ENCODE assay signal across 8 mouse cellular contexts in the genomic region with DNA sequence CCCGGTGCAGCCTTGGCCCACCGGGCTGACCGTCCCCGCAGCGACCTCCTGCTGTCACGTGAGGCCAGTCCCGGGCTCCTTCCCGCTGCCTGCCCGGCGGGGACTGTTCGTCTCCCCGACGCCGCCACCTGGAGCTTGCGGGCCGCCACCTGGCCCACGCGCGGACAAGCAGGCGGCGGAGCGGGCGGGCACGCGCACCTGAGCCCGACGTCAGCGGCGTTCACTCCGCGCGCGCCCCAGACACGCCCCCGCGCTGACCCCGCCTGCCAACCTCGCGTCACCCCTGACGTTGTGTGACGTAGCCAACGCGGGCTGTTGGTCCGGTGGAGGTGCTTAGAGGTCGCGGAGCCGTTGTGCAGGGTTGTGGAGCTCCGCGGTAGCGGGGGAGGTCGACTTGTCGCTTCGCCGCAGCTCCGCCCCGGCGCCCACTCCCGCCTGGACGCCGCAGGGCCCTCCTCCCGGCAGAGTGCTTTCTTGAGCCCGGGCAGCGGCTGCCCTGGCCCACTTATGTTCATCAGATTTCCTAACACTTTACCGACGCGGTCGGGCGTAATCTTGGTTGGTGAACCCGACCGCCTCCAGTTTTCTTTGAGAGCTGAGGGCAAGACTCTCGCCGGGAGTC. TPM values are rescaled to one million over a fixed set of nuclear protein-coding genes. Genes with fewer than 3 reads are reported as not detected.
DNase-seq lines count a peak whose midpoint lies in the region; ATAC-seq and TF ChIP-seq lines count a peak whose summit lies in the region.

A gene (minus strand): TSS at position 274 of the 622 bp plus-strand sequence.

- peak; percentile 92 for TF ChIP-seq POLR2A in olfactory bulb, adult 2 months (IDR thresholded peaks at IDR 0.05; ENCODE audit: insufficient read depth, low read depth, low read length)
- TF ChIP-seq POLR2A in thymus, adult 2 months (IDR thresholded peaks at IDR 0.05; ENCODE audit: control insufficient read depth, extremely low read depth, insufficient read depth, low read length, poor library complexity), result peak; percentile 99

- H3K27ac ChIP-seq in ES-E14 (ENCODE audit: insufficient read depth, low read depth, low read length, poor library complexity, severe bottlenecking), result peak within 1 kb of the TSS; percentile 41; the same call in 1 of the 2 replicates
- H3K27ac ChIP-seq in forebrain, embryonic 16.5 days (ENCODE audit: low read length), result peak within 1 kb of the TSS; percentile 92
- H3K27ac ChIP-seq in layer of hippocampus, adult 2 months, result peak within 1 kb of the TSS; percentile 98
- peak within 1 kb of the TSS; percentile 96 for H3K27ac ChIP-seq in lung, embryonic 14.5 days (ENCODE audit: low read depth)
- H3K27ac ChIP-seq in olfactory bulb, adult 2 months (ENCODE audit: insufficient read depth, low read depth, low read length), result peak within 1 kb of the TSS; percentile 87
- H3K27ac ChIP-seq in thymus, adult 2 months (ENCODE audit: control insufficient read depth, insufficient read depth, low read length), result peak within 1 kb of the TSS; percentile 89

- H3K4me1 ChIP-seq in ES-E14 (ENCODE audit: control insufficient read depth in 2 of 2, insufficient read depth in 2 of 2, low read length in 2 of 2, poor library complexity in 1 of 2), result peaks cover 2 to 14% of the 10 kb centered on the region in 2 experiments; a peak in 1 of 4 replicates
- peaks cover 61% of the 10 kb centered on the region for H3K4me1 ChIP-seq in forebrain, embryonic 16.5 days (replicated peaks; ENCODE audit: control insufficient read depth, insufficient read depth, low read length)
- H3K4me1 ChIP-seq in lung, embryonic 14.5 days (ENCODE audit: insufficient read depth), result peaks cover 33% of the 10 kb centered on the region
- peaks cover 17% of the 10 kb centered on the region for H3K4me1 ChIP-seq in olfactory bulb, adult 2 months (ENCODE audit: control insufficient read depth, insufficient read depth, low read length)
- peaks cover 24% of the 10 kb centered on the region for H3K4me1 ChIP-seq in thymus, adult 2 months (replicated peaks; ENCODE audit: control insufficient read depth, insufficient read depth, low read length)

- H3K9ac ChIP-seq in ES-E14 (ENCODE audit: insufficient read depth, low read depth, low read length, poor library complexity, severe bottlenecking), result peak within 1 kb of the TSS; percentile 89
- H3K9ac ChIP-seq in forebrain, embryonic 16.5 days (replicated peaks; ENCODE audit: low read depth, low read length), result peak within 1 kb of the TSS; percentile 93
- peak within 1 kb of the TSS; percentile 91 for H3K9ac ChIP-seq in lung, embryonic 14.5 days

- H3K36me3 ChIP-seq in ES-E14 (ENCODE audit: control insufficient read depth, insufficient read depth, low read length, poor library complexity, severe bottlenecking), result no peaks in the 10 kb centered on the region
- H3K36me3 ChIP-seq in forebrain, embryonic 16.5 days (ENCODE audit: control insufficient read depth, insufficient read depth), result no peaks in the 10 kb centered on the region
- H3K36me3 ChIP-seq in lung, embryonic 14.5 days (ENCODE audit: insufficient read depth), result peaks cover 3% of the 10 kb centered on the region; the same call in 1 of the 2 replicates
- no peaks in the 10 kb centered on the region for H3K36me3 ChIP-seq in thymus, adult 2 months (ENCODE audit: control insufficient read depth, insufficient read depth, low read length)

- peak within 1 kb of the TSS; percentile 92 for H3K4me2 ChIP-seq in forebrain, embryonic 16.5 days (ENCODE audit: low read length)
- H3K4me2 ChIP-seq in lung, embryonic 14.5 days, result peak within 1 kb of the TSS; percentile 80

- ATAC-seq in forebrain, embryonic 16.5 days, result peak; percentile 29
- ATAC-seq in lung, embryonic 14.5 days (ENCODE audit: insufficient read depth), result peak; percentile 62

- WGBS in forebrain, embryonic 16.5 days, result under 1% methylated on average over 67 of the region's 72 CpGs
- under 1% methylated on average over 68 of the region's 72 CpGs for WGBS in lung, embryonic 14.5 days
- WGBS in olfactory bulb, adult 2 months, result under 1% methylated on average over 72 of the region's 72 CpGs
- under 1% methylated on average over 72 of the region's 72 CpGs for WGBS in thymus, adult 2 months

- H3K9me3 ChIP-seq in ES-E14 (ENCODE audit: control insufficient read depth, insufficient read depth, low read depth, low read length), result no peaks in the 10 kb centered on the region
- H3K9me3 ChIP-seq in forebrain, embryonic 16.5 days (ENCODE audit: control insufficient read depth, low read length), result no peaks in the 10 kb centered on the region
- H3K9me3 ChIP-seq in lung, embryonic 14.5 days (ENCODE audit: low read depth, low read length), result no peaks in the 10 kb centered on the region

- no peaks in the 10 kb centered on the region for H3K27me3 ChIP-seq in forebrain, embryonic 16.5 days (replicated peaks; ENCODE audit: control insufficient read depth, insufficient read depth, low read length)
- no peaks in the 10 kb centered on the region for H3K27me3 ChIP-seq in lung, embryonic 14.5 days (ENCODE audit: insufficient read depth, low read length)
- H3K27me3 ChIP-seq in thymus, adult 2 months (ENCODE audit: control insufficient read depth, insufficient read depth, low read length), result no peaks in the 10 kb centered on the region

- TF ChIP-seq CTCF in layer of hippocampus, adult 2 months (conservative IDR thresholded peaks at IDR 0.05), result no peak
- no peak for TF ChIP-seq CTCF in lung, embryonic 14.5 days (IDR thresholded peaks at IDR 0.05; ENCODE audit: low read depth)
- TF ChIP-seq CTCF in olfactory bulb, adult 2 months (IDR thresholded peaks at IDR 0.05; ENCODE audit: insufficient read depth, low read depth, low read length), result no peak
- peak; percentile 2; the same call in 1 of the 2 replicates for TF ChIP-seq CTCF in thymus, adult 2 months (IDR thresholded peaks at IDR 0.05; ENCODE audit: borderline replicate concordance, control insufficient read depth, extremely low read depth, insufficient read depth, low read length, poor library complexity)

- in situ Hi-C loops in ES-E14 (cut with MboI; ENCODE audit: low sequenced_read_pairs in 2 of 2, unreplicated experiment in 2 of 2), result no loop called here

- peak within 1 kb of the TSS; percentile 68 to 96 for H3K4me3 ChIP-seq in ES-E14 (ENCODE audit: insufficient read depth in 1 of 2, low read depth in 1 of 2, low read length in 2 of 2, poor library complexity in 1 of 2, severe bottlenecking in 1 of 2)
- peak within 1 kb of the TSS; percentile 93 for H3K4me3 ChIP-seq in forebrain, embryonic 16.5 days (replicated peaks; ENCODE audit: low read length)
- H3K4me3 ChIP-seq in layer of hippocampus, adult 2 months, result peak within 1 kb of the TSS; percentile 87
- peak within 1 kb of the TSS; percentile 86 for H3K4me3 ChIP-seq in lung, embryonic 14.5 days (ENCODE audit: low read depth, low read length)
- H3K4me3 ChIP-seq in olfactory bulb, adult 2 months (ENCODE audit: insufficient read depth, low read depth, low read length), result peak within 1 kb of the TSS; percentile 80
- H3K4me3 ChIP-seq in thymus, adult 2 months (ENCODE audit: control insufficient read depth, insufficient read depth, low read length), result peak within 1 kb of the TSS; percentile 93

- peak; percentile 82 for DNase-seq in ES-E14 (ENCODE audit: low read depth, low spot score)
- peak; percentile 97 for DNase-seq in cerebellum, adult 11-12 months
- peak; percentile 99 for DNase-seq in heart, postnatal 36 days
- DNase-seq in layer of hippocampus, adult 2 months (ENCODE audit: low spot score in 2 of 2), result peak; percentile 92 to 95
- peak; percentile 94 for DNase-seq in lung, embryonic 14.5 days
- DNase-seq in thymus, adult 2 months, result peak; percentile 97

- intact Hi-C loops in heart, postnatal 36 days (cut with DNase I), result loop anchor here (2.0 kb wide), 3 partner anchors 17 to 47 kb away; a partner anchor contains a TSS

TF ChIP-seq in ES-E14, 5 proteins besides CTCF, POLR2A, EP300 and RAD21:
- TF ChIP-seq ZNF384 (IDR thresholded peaks at IDR 0.05; ENCODE audit: low read depth, low read length) (no peak), HCFC1 (IDR thresholded peaks at IDR 0.05; ENCODE audit: borderline replicate concordance, insufficient read depth, low read length) (0 out of 2 replicates have a peak, but pooled peaks have one; percentile 11), MAFK (IDR thresholded peaks at IDR 0.05; ENCODE audit: insufficient read depth, low read depth, low read length) (no peak)

RNA-seq across cellular contexts. Expression of the gene that starts here (rescaled TPM):
- total RNA-seq in ES-E14 (2012; rRNA removed), result 19.3 and 25.3 TPM in 2 replicates
- polyA plus RNA-seq in forebrain, embryonic 16.5 days (2015; fragmentation: Nextera tagmentation; extraction: Ambion mirVana), result 24.5 and 25.2 TPM in 2 replicates
- 10 to 100 TPM; 24.2 to 25.0 TPM for total RNA-seq in heart, postnatal 36 days (2021)
- total RNA-seq in layer of hippocampus, adult 2 months (2021), result 10 to 100 TPM; 46.0 to 47.0 TPM
- polyA plus RNA-seq in lung, embryonic 14.5 days (2014; fragmentation: Nextera tagmentation; extraction: Ambion mirVana), result 15.0 and 15.2 TPM in 2 replicates
- not detected in 2 replicates for polyA plus RNA-seq in olfactory bulb, adult 2 months (2012; ENCODE audit: insufficient read depth, insufficient read length, low replicate concordance, missing spikeins)
- polyA plus RNA-seq in thymus, adult 2 months (2012; rRNA removed), result 23.8 and 30.5 TPM in 2 replicates

Comparison
In these comparisons a context has a peak if more than half of its experiments do, and no peak if none do; other contexts are left out.
1. Peak in every context shown above with its lines: DNase-seq, ATAC-seq, H3K4me3 ChIP-seq and H3K27ac ChIP-seq.
2. RNA of the gene that starts here (polyA plus RNA-seq): 24.5 to 25.2 TPM in forebrain, embryonic 16.5 days, 23.8 to 30.5 TPM in thymus, adult 2 months and 15.0 to 15.2 TPM in lung, embryonic 14.5 days; not detected in olfactory bulb, adult 2 months; every median in the first group is over 10 times any median in the second.
3. H3K27ac ChIP-seq: peak in every context shown above with its lines; median percentile 98 in layer of hippocampus, adult 2 months; 96 in lung, embryonic 14.5 days; 92 in forebrain, embryonic 16.5 days; 89 in thymus, adult 2 months; 87 in olfactory bulb, adult 2 months; 41 in ES-E14.